In genomic region chr19:46152127-46152803, GRCm38 (mm10) we compare ENCODE assay signal across 8 mouse cellular contexts. TPM values are rescaled to one million over a fixed set of nuclear protein-coding genes. Genes with fewer than 3 reads are reported as not detected.
A peak's percentile ranks its signal among the peaks of the same experiment; 100 is the strongest.
DNase-seq lines count a peak whose midpoint lies in the region; ATAC-seq and TF ChIP-seq lines count a peak whose summit lies in the region.

Gbf1 (plus strand) TSS chr19:46152509.

- peaks cover 44% of the 10 kb centered on the region for H3K4me1 ChIP-seq in forebrain, embryonic 10.5 days
- H3K4me1 ChIP-seq in heart, embryonic 15.5 days (replicated peaks), result peaks cover 39% of the 10 kb centered on the region
- peaks cover 10 to 11% of the 10 kb centered on the region in 2 experiments for H3K4me1 ChIP-seq in liver, embryonic 14.5 days (replicated peaks; ENCODE audit: control insufficient read depth in 2 of 2, insufficient read depth in 2 of 2, low read length in 1 of 2)
- H3K4me1 ChIP-seq in neural tube, embryonic 11.5 days (ENCODE audit: control insufficient read depth, insufficient read depth, low read length), result peaks cover 11% of the 10 kb centered on the region; the same call in 1 of the 2 replicates
- H3K4me1 ChIP-seq in stomach, postnatal 0 days (replicated peaks; ENCODE audit: control insufficient read depth, insufficient read depth), result 0 out of 2 replicates have a peak, but pooled peaks cover 3% of the 10 kb centered on the region

- peak within 1 kb of the TSS; percentile 70 for H3K9ac ChIP-seq in heart, embryonic 15.5 days
- peak within 1 kb of the TSS; percentile 64 for H3K9ac ChIP-seq in liver, embryonic 14.5 days (replicated peaks)
- H3K9ac ChIP-seq in neural tube, embryonic 11.5 days (ENCODE audit: low read length), result peak within 1 kb of the TSS; percentile 70
- peak within 1 kb of the TSS; percentile 72 for H3K9ac ChIP-seq in stomach, postnatal 0 days (ENCODE audit: low read length)

- no peaks in the 10 kb centered on the region for H3K36me3 ChIP-seq in forebrain, embryonic 10.5 days (replicated peaks)
- no peaks in the 10 kb centered on the region for H3K36me3 ChIP-seq in heart, embryonic 15.5 days
- no peaks in the 10 kb centered on the region for H3K36me3 ChIP-seq in liver, embryonic 14.5 days (replicated peaks; ENCODE audit: control insufficient read depth, insufficient read depth, low read depth)
- H3K36me3 ChIP-seq in neural tube, embryonic 11.5 days (ENCODE audit: control insufficient read depth, insufficient read depth, low read length), result no peaks in the 10 kb centered on the region
- H3K36me3 ChIP-seq in stomach, postnatal 0 days (ENCODE audit: control insufficient read depth, insufficient read depth, low read length), result no peaks in the 10 kb centered on the region; the same call in 1 of the 2 replicates

- peak within 1 kb of the TSS; percentile 85 for H3K27ac ChIP-seq in forebrain, embryonic 10.5 days
- H3K27ac ChIP-seq in heart, embryonic 15.5 days, result peak within 1 kb of the TSS; percentile 48
- H3K27ac ChIP-seq in liver, embryonic 14.5 days, result no peak within 1 kb of the TSS
- H3K27ac ChIP-seq in neural tube, embryonic 11.5 days (ENCODE audit: low read depth, low read length), result no peak within 1 kb of the TSS
- peak within 1 kb of the TSS; percentile 8; the same call in 1 of the 2 replicates for H3K27ac ChIP-seq in stomach, postnatal 0 days (replicated peaks)

- no peak for TF ChIP-seq EP300 in liver, embryonic 14.5 days (IDR thresholded peaks at IDR 0.05; ENCODE audit: low read depth)
- TF ChIP-seq EP300 in stomach, postnatal 0 days (optimal IDR thresholded peaks at IDR 0.05), result no peak

- peak; percentile 95 for ATAC-seq in heart, embryonic 15.5 days (replicated peaks; ENCODE audit: insufficient number of reproducible peaks, insufficient read depth, low FRiP score, low read depth)
- ATAC-seq in liver, embryonic 14.5 days (ENCODE audit: insufficient read depth), result peak; percentile 96
- ATAC-seq in neural tube, embryonic 11.5 days (ENCODE audit: insufficient read depth, low FRiP score, low TSS enrichment), result peak; percentile 98
- ATAC-seq in stomach, postnatal 0 days (ENCODE audit: low FRiP score, low TSS enrichment), result peak; percentile 97

- under 1% methylated on average over 37 of the region's 37 CpGs for WGBS in forebrain, embryonic 10.5 days
- WGBS in heart, embryonic 15.5 days, result under 1% methylated on average over 37 of the region's 37 CpGs
- under 1% methylated on average over 37 of the region's 37 CpGs for WGBS in liver, embryonic 14.5 days (ENCODE audit: insufficient replicate concordance)
- WGBS in neural tube, embryonic 11.5 days, result 0% methylated on average over 37 of the region's 37 CpGs
- under 1% methylated on average over 32 of the region's 37 CpGs for WGBS in stomach, postnatal 0 days

- TF ChIP-seq CTCF in liver, embryonic 14.5 days (IDR thresholded peaks at IDR 0.05; ENCODE audit: low read depth), result no peak; the same call in 1 of the 2 replicates
- 0 out of 2 replicates have a peak, but pooled peaks have one; percentile 11 for TF ChIP-seq CTCF in stomach, postnatal 0 days (IDR thresholded peaks at IDR 0.05; ENCODE audit: low read depth)

- H3K4me2 ChIP-seq in heart, embryonic 15.5 days, result peak within 1 kb of the TSS; percentile 85
- H3K4me2 ChIP-seq in liver, embryonic 14.5 days (ENCODE audit: low read depth), result peak within 1 kb of the TSS; percentile 83
- peak within 1 kb of the TSS; percentile 78 for H3K4me2 ChIP-seq in neural tube, embryonic 11.5 days (ENCODE audit: low read depth)
- peak within 1 kb of the TSS; percentile 83 for H3K4me2 ChIP-seq in stomach, postnatal 0 days (replicated peaks; ENCODE audit: low read depth)

- peaks cover 40% of the 10 kb centered on the region for H3K27me3 ChIP-seq in forebrain, embryonic 10.5 days (ENCODE audit: poor library complexity, severe bottlenecking)
- peaks cover 29% of the 10 kb centered on the region for H3K27me3 ChIP-seq in heart, embryonic 15.5 days
- peaks cover 35% of the 10 kb centered on the region for H3K27me3 ChIP-seq in liver, embryonic 14.5 days (ENCODE audit: control insufficient read depth, insufficient read depth, low read length)
- H3K27me3 ChIP-seq in neural tube, embryonic 11.5 days (ENCODE audit: control insufficient read depth, insufficient read depth, low read length), result peaks cover 31% of the 10 kb centered on the region
- H3K27me3 ChIP-seq in stomach, postnatal 0 days (ENCODE audit: control insufficient read depth, insufficient read depth, low read length), result peaks cover 7% of the 10 kb centered on the region; the same call in 1 of the 2 replicates

- DNase-seq in CD8-positive naive resting alpha-beta T cell, adult 2 months (ENCODE audit: low read depth in 2 of 2, low spot score in 2 of 2), result peak; percentile 87 to 89
- DNase-seq in c-Kit-positive CD71-negative TER-119-negative erythroid progenitor cells, embryonic 14.5 days (ENCODE audit: low read depth), result peak; percentile 94
- DNase-seq in forebrain, embryonic 10.5 days (ENCODE audit: extremely low spot score, low spot score), result peak; percentile 93
- peak; percentile 94 to 97 for DNase-seq in kidney, postnatal 25 days
- DNase-seq in liver, embryonic 14.5 days (ENCODE audit: low read depth in 3 of 3, low spot score in 3 of 3), result peak; percentile 97 to 98 (median 98)
- peak; percentile 93 for DNase-seq in neural tube, embryonic 11.5 days (ENCODE audit: low spot score)
- peak; percentile 93 for DNase-seq in stomach, postnatal 0 days (ENCODE audit: low spot score)

- no peaks in the 10 kb centered on the region for H3K9me3 ChIP-seq in forebrain, embryonic 10.5 days
- no peaks in the 10 kb centered on the region for H3K9me3 ChIP-seq in heart, embryonic 15.5 days (replicated peaks)
- no peaks in the 10 kb centered on the region for H3K9me3 ChIP-seq in liver, embryonic 14.5 days (ENCODE audit: control insufficient read depth, low read length)
- H3K9me3 ChIP-seq in neural tube, embryonic 11.5 days (ENCODE audit: control insufficient read depth, low read length), result no peaks in the 10 kb centered on the region
- H3K9me3 ChIP-seq in stomach, postnatal 0 days (ENCODE audit: control insufficient read depth, low read length), result no peaks in the 10 kb centered on the region

- peak within 1 kb of the TSS; percentile 89 for H3K4me3 ChIP-seq in forebrain, embryonic 10.5 days
- H3K4me3 ChIP-seq in heart, embryonic 15.5 days, result peak within 1 kb of the TSS; percentile 67
- peak within 1 kb of the TSS; percentile 67 to 74 for H3K4me3 ChIP-seq in liver, embryonic 14.5 days (ENCODE audit: insufficient read depth in 1 of 2, low read depth in 2 of 2, low read length in 2 of 2)
- peak within 1 kb of the TSS; percentile 83 for H3K4me3 ChIP-seq in neural tube, embryonic 11.5 days (ENCODE audit: low read depth, low read length)
- H3K4me3 ChIP-seq in stomach, postnatal 0 days (ENCODE audit: low read depth, low read length), result peak within 1 kb of the TSS; percentile 62

RNA-seq across cellular contexts. Expression of gene Gbf1, which starts in this region (rescaled TPM):
- 36.9 and 41.8 TPM in 2 replicates for polyA plus RNA-seq in forebrain, embryonic 10.5 days (2016; fragmentation: Nextera tagmentation; extraction: Ambion mirVana)
- polyA plus RNA-seq in heart, embryonic 15.5 days (2015; fragmentation: Nextera tagmentation; extraction: Ambion mirVana), result 41.2 and 48.2 TPM in 2 replicates
- 14.6 and 17.4 TPM in 2 replicates for polyA plus RNA-seq in liver, embryonic 14.5 days (2012; rRNA removed)
- polyA plus RNA-seq in liver, embryonic 14.5 days (2014; fragmentation: Nextera tagmentation; extraction: Ambion mirVana), result 11.2 and 14.0 TPM in 2 replicates
- 43.3 and 52.0 TPM in 2 replicates for polyA plus RNA-seq in neural tube, embryonic 11.5 days (2014; fragmentation: Nextera tagmentation; extraction: Ambion mirVana)
- 21.2 and 29.0 TPM in 2 replicates for polyA plus RNA-seq in stomach, postnatal 0 days (2015; fragmentation: Nextera tagmentation; extraction: Ambion mirVana)

Comparison
In these comparisons a context has a peak if more than half of its experiments do, and no peak if none do; other contexts are left out.
1. H3K27ac ChIP-seq: peak in forebrain, embryonic 10.5 days (single experiment), heart, embryonic 15.5 days (single experiment) and stomach, postnatal 0 days (single experiment); none in liver, embryonic 14.5 days (single experiment) and neural tube, embryonic 11.5 days (single experiment).
2. Peak in every context shown above with its lines, with median percentiles within 50 percentile points of each other: DNase-seq, H3K4me3 ChIP-seq, ATAC-seq, H3K4me2 ChIP-seq and H3K9ac ChIP-seq.